20 mouse cellular contexts compared by ENCODE assay signal in the genomic region with DNA sequence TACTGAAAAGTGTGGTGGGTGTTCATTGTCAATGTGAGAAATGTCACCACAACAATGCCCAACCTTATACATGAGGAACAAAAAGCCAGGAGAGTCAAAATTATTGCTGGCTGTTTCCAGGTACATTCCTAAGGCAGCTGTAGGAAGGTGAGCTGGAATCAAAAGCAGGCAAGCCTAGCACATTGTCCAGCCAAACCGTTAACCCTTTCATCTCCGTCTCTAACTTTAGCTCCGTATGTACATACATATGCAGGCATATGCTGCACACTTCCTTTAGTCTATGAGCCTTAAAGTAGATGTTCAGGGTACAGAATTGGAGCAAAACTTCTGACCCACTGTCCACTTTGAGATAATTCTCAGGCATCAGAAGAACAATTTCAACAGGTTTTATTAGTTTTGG. TPM values are rescaled to one million over a fixed set of nuclear protein-coding genes. Genes with fewer than 3 reads are reported as not detected.
A peak's percentile ranks its signal among the peaks of the same experiment; 100 is the strongest.
DNase-seq lines count a peak whose midpoint lies in the region; ATAC-seq and TF ChIP-seq lines count a peak whose summit lies in the region.
"Had no signal": no experiment of that assay in that cellular context is flagged by ENCODE, and none has a peak within 500 bp of the region (broad histone marks: within the 10 kb centered on the region; RNA-seq: fewer than 3 reads in every experiment).

No protein-coding gene starts in this region.

- peak overlapping the region; percentile 18; the same call in 1 of the 2 replicates for H3K4me3 ChIP-seq in hindbrain, embryonic 10.5 days
- no peak overlapping the region for H3K4me3 ChIP-seq in hindbrain, embryonic 14.5 days (replicated peaks; ENCODE audit: low read length)
- peak overlapping the region; percentile 37 for H3K4me3 ChIP-seq in kidney, embryonic 16.5 days (ENCODE audit: low read length)
- H3K4me3 ChIP-seq in stomach, embryonic 15.5 days (replicated peaks): no peak overlapping the region
- no peak overlapping the region for H3K4me3 ChIP-seq in liver, postnatal 0 days (ENCODE audit: low read depth, low read length)
- H3K4me3 ChIP-seq: intestine, embryonic 15.5 days; layer of hippocampus, adult 2 months had no signal

- TF ChIP-seq EP300 in liver, postnatal 0 days (IDR thresholded peaks at IDR 0.05; ENCODE audit: low read depth): no peak

- H3K9ac ChIP-seq in hindbrain, embryonic 14.5 days: no peak overlapping the region
- H3K9ac ChIP-seq in kidney, embryonic 16.5 days (replicated peaks; ENCODE audit: low read length): 0 out of 2 replicates have a peak overlapping the region, but pooled peaks have one; percentile 7
- no peak overlapping the region for H3K9ac ChIP-seq in stomach, embryonic 15.5 days
- no peak overlapping the region for H3K9ac ChIP-seq in liver, postnatal 0 days (replicated peaks)
- H3K9ac ChIP-seq: intestine, embryonic 15.5 days had no signal

- no peak for DNase-seq in hindbrain, embryonic 10.5 days (ENCODE audit: low spot score)
- DNase-seq in hindbrain, embryonic 14.5 days (ENCODE audit: low spot score): no peak
- peak; percentile 14 for DNase-seq in retina, postnatal 1 day
- no peak for DNase-seq in retina, embryonic 14.5 days (ENCODE audit: low spot score)
- no peak for DNase-seq in right cerebral cortex, postnatal 36 days (ENCODE audit: low spot score in 2 of 2)
- no peak for DNase-seq in liver, postnatal 0 days
- DNase-seq: adrenal gland, postnatal 36 days; cerebellum, adult 9-10 months; gastrocnemius, postnatal 10 days; heart, postnatal 14 days; right cerebral cortex, adult 18-20 months; thymus, adult 18-20 months had no signal

- no peak for TF ChIP-seq CTCF in liver, postnatal 0 days (IDR thresholded peaks at IDR 0.05; ENCODE audit: low read depth)

- H3K36me3 ChIP-seq in hindbrain, embryonic 10.5 days: no peaks in the 10 kb centered on the region
- H3K36me3 ChIP-seq in hindbrain, embryonic 14.5 days (replicated peaks; ENCODE audit: control insufficient read depth, insufficient read depth): no peaks in the 10 kb centered on the region
- H3K36me3 ChIP-seq in kidney, embryonic 16.5 days (ENCODE audit: insufficient read depth, low read length): no peaks in the 10 kb centered on the region
- no peaks in the 10 kb centered on the region for H3K36me3 ChIP-seq in stomach, embryonic 15.5 days
- H3K36me3 ChIP-seq in liver, postnatal 0 days (replicated peaks; ENCODE audit: insufficient read depth, low read length): no peaks in the 10 kb centered on the region
- H3K36me3 ChIP-seq: intestine, embryonic 15.5 days had no signal

- no peak for ATAC-seq in hindbrain, embryonic 14.5 days (ENCODE audit: low FRiP score)
- no peak for ATAC-seq in kidney, embryonic 16.5 days (ENCODE audit: low FRiP score, low TSS enrichment)
- no peak for ATAC-seq in stomach, embryonic 15.5 days (ENCODE audit: insufficient read depth, low FRiP score, low read depth)
- ATAC-seq in liver, postnatal 0 days: no peak
- ATAC-seq: activated CD4-positive, CD25-positive, alpha-beta regulatory T cell, adult 4 months; forebrain, embryonic 16.5 days; intestine, embryonic 15.5 days had no signal

- H3K4me2 ChIP-seq in hindbrain, embryonic 14.5 days (replicated peaks): no peak overlapping the region
- H3K4me2 ChIP-seq in kidney, embryonic 16.5 days (replicated peaks; ENCODE audit: low read depth, low read length): peak overlapping the region; percentile 66
- H3K4me2 ChIP-seq in stomach, embryonic 15.5 days: 0 out of 2 replicates have a peak overlapping the region, but pooled peaks have one; percentile 11
- H3K4me2 ChIP-seq in liver, postnatal 0 days (ENCODE audit: low read depth, low read length): no peak overlapping the region
- H3K4me2 ChIP-seq: intestine, embryonic 15.5 days; liver, embryonic 11.5 days had no signal

- 83% methylated on average over 3 of the region's 3 CpGs for WGBS in hindbrain, embryonic 10.5 days
- WGBS in hindbrain, embryonic 14.5 days: 85% methylated on average over 3 of the region's 3 CpGs
- 80% methylated on average over 3 of the region's 3 CpGs for WGBS in kidney, embryonic 16.5 days
- 75% methylated on average over 3 of the region's 3 CpGs for WGBS in stomach, embryonic 15.5 days
- 74% methylated on average over 3 of the region's 3 CpGs for WGBS in liver, postnatal 0 days (ENCODE audit: insufficient replicate concordance)

- peaks cover 7% of the 10 kb centered on the region; the same call in 1 of the 2 replicates for H3K27me3 ChIP-seq in hindbrain, embryonic 10.5 days (ENCODE audit: insufficient read depth, poor library complexity, severe bottlenecking)
- H3K27me3 ChIP-seq in hindbrain, embryonic 14.5 days (ENCODE audit: control insufficient read depth, insufficient read depth, low read length): peaks cover 3% of the 10 kb centered on the region; the same call in 1 of the 2 replicates
- no peaks in the 10 kb centered on the region for H3K27me3 ChIP-seq in kidney, embryonic 16.5 days (ENCODE audit: insufficient read depth, low read length)
- no peaks in the 10 kb centered on the region for H3K27me3 ChIP-seq in stomach, embryonic 15.5 days (replicated peaks)
- H3K27me3 ChIP-seq in liver, postnatal 0 days (ENCODE audit: insufficient read depth, low read length): peaks cover 3% of the 10 kb centered on the region; the same call in 1 of the 2 replicates
- H3K27me3 ChIP-seq: CH12.LX; intestine, embryonic 15.5 days had no signal

- H3K9me3 ChIP-seq in hindbrain, embryonic 10.5 days: no peaks in the 10 kb centered on the region
- no peaks in the 10 kb centered on the region for H3K9me3 ChIP-seq in hindbrain, embryonic 14.5 days (ENCODE audit: control insufficient read depth, low read length)
- H3K9me3 ChIP-seq in kidney, embryonic 16.5 days (ENCODE audit: low read length): no peaks in the 10 kb centered on the region
- no peaks in the 10 kb centered on the region for H3K9me3 ChIP-seq in stomach, embryonic 15.5 days
- H3K9me3 ChIP-seq in liver, postnatal 0 days (ENCODE audit: low read length): no peaks in the 10 kb centered on the region
- H3K9me3 ChIP-seq: intestine, embryonic 15.5 days had no signal

- H3K4me1 ChIP-seq in hindbrain, embryonic 10.5 days (replicated peaks): peaks cover 23% of the 10 kb centered on the region
- no peaks in the 10 kb centered on the region; the same call in 1 of the 2 replicates for H3K4me1 ChIP-seq in hindbrain, embryonic 14.5 days (replicated peaks; ENCODE audit: control insufficient read depth, insufficient read depth, low read length)
- H3K4me1 ChIP-seq in kidney, embryonic 16.5 days (ENCODE audit: insufficient read depth, low read length): peaks cover 10% of the 10 kb centered on the region; the same call in 1 of the 2 replicates
- no peaks in the 10 kb centered on the region for H3K4me1 ChIP-seq in stomach, embryonic 15.5 days
- 0 out of 2 replicates have a peak, but pooled peaks cover 3% of the 10 kb centered on the region for H3K4me1 ChIP-seq in liver, postnatal 0 days (ENCODE audit: insufficient read depth)

- H3K27ac ChIP-seq in hindbrain, embryonic 10.5 days: no peak overlapping the region
- no peak overlapping the region for H3K27ac ChIP-seq in hindbrain, embryonic 14.5 days
- H3K27ac ChIP-seq in kidney, embryonic 16.5 days (ENCODE audit: low read length): peak overlapping the region; percentile 35; the same call in 1 of the 2 replicates
- no peak overlapping the region for H3K27ac ChIP-seq in stomach, embryonic 15.5 days
- no peak overlapping the region for H3K27ac ChIP-seq in liver, postnatal 0 days (ENCODE audit: low read depth)
- H3K27ac ChIP-seq: intestine, embryonic 15.5 days; layer of hippocampus, adult 2 months had no signal

RNA-seq across cellular contexts. Expression of gene Sostdc1, which starts 1.6 kb away (rescaled TPM):
- polyA plus RNA-seq in hindbrain, embryonic 10.5 days (2016; fragmentation: Nextera tagmentation; extraction: Ambion mirVana): 19.2 and 19.8 TPM in 2 replicates
- polyA plus RNA-seq in hindbrain, embryonic 14.5 days (2014; fragmentation: Nextera tagmentation; extraction: Ambion mirVana): 23.7 and 32.2 TPM in 2 replicates
- polyA plus RNA-seq in kidney, embryonic 16.5 days (2015; fragmentation: Nextera tagmentation; extraction: Ambion mirVana): 161 and 163 TPM in 2 replicates
- polyA plus RNA-seq in stomach, embryonic 15.5 days (2015; fragmentation: Nextera tagmentation; extraction: Ambion mirVana): 9.2 and 9.5 TPM in 2 replicates
- 0.06 and 0.15 TPM in 2 replicates for polyA plus RNA-seq in liver, postnatal 0 days (2015; fragmentation: Nextera tagmentation; extraction: Ambion mirVana)

Comparison
In these comparisons a context has a peak if more than half of its experiments do, and no peak if none do; other contexts are left out.
1. H3K4me3 ChIP-seq: peak in hindbrain, embryonic 10.5 days (single experiment) and kidney, embryonic 16.5 days (single experiment); none in hindbrain, embryonic 14.5 days (single experiment), stomach, embryonic 15.5 days (single experiment) and liver, postnatal 0 days (single experiment).
2. H3K4me2 ChIP-seq: peak in kidney, embryonic 16.5 days (single experiment) and stomach, embryonic 15.5 days (single experiment); none in hindbrain, embryonic 14.5 days (single experiment) and liver, postnatal 0 days (single experiment).